Mouse (Mus musculus) CD4-positive naive resting alpha-beta T cell, adult 57 days (primary cell): ENCODE data around the gene Insig1. TPM values are rescaled to one million over a fixed set of nuclear protein-coding genes. Genes with fewer than 3 reads are reported as not detected.

Source experiments
- total RNA-seq: library from RNA; stranded (reverse); gene quantifications from one replicate; pipeline ENCODE4 v1.2.4, GENCODE M21; 2023

Gene Insig1
- total RNA-seq, result 124 TPM

GRCm38 (mm10) chr5:28070828-28071455, at the start of gene Insig1:
Insig1 (plus strand) TSS chr5:28071363.

Other genes starting within 250 kb of the Insig1 start
- gene Htr5a, start 229.2 kb upstream of the Insig1 start, total RNA-seq, result not detected
- not detected for gene En2, start 94.3 kb downstream of the Insig1 start, total RNA-seq
- gene Cnpy1, start 174.4 kb downstream of the Insig1 start, total RNA-seq, result not detected
- gene Rbm33, start 245.8 kb downstream of the Insig1 start, total RNA-seq, result 167 TPM